Mouse (Mus musculus) MEL (cell line): ENCODE results near the gene Flvcr1. TPM values are rescaled to one million over a fixed set of nuclear protein-coding genes. Genes with fewer than 3 reads are reported as not detected.

Experiments used
- DNase-seq: peaks from one replicate; pipeline ENCODE4 v3.0.0; 2011; ENCODE audit warnings: low read depth, low spot score
- H3K27ac ChIP-seq: 2 replicates; pipeline ENCODE4 v1.5.1; 2012; ENCODE audit warnings: low read depth, mild to moderate bottlenecking, control low read depth, low read length, moderate library complexity; ENCODE audit not compliant: control insufficient read depth
- H3K27me3 ChIP-seq, 2 experiments: fragments of 150-350 bp in 1 of 2; sonication (generic) in 1 of 2; 2 replicates each; pipeline ENCODE4 v1.6.1; 2012; ENCODE audit warnings: low read length in 2 of 2, mild to moderate bottlenecking in 2 of 2, improper control_type of control experiment in 1 of 2, moderate library complexity in 1 of 2; ENCODE audit not compliant: insufficient read depth in 2 of 2, control insufficient read depth in 1 of 2
- H3K36me3 ChIP-seq, 2 experiments: 2 replicates each; pipeline ENCODE4 v1.6.1; 2012 to 2014; ENCODE audit warnings: low read length in 2 of 2, improper control_type of control experiment in 1 of 2, inconsistent platforms in 1 of 2, mild to moderate bottlenecking in 1 of 2; ENCODE audit not compliant: insufficient read depth in 2 of 2, control insufficient read depth in 1 of 2
- H3K4me1 ChIP-seq, 2 experiments: fragments of 150-350 bp in 1 of 2; sonication (generic) in 1 of 2; 2 replicates each; pipeline ENCODE4 v1.6.1; 2012; ENCODE audit warnings: low read length in 2 of 2, improper control_type of control experiment in 1 of 2, mild to moderate bottlenecking in 1 of 2; ENCODE audit not compliant: insufficient read depth in 2 of 2, control insufficient read depth in 1 of 2
- H3K4me3 ChIP-seq, 2 experiments: fragments of 150-350 bp in 1 of 2; sonication (generic) in 1 of 2; 2 replicates each; pipeline ENCODE4 v1.5.1; 2012; ENCODE audit warnings: low read depth in 2 of 2, low read length in 2 of 2, mild to moderate bottlenecking in 2 of 2, moderate library complexity in 2 of 2, control low read depth in 1 of 2, improper control_type of control experiment in 1 of 2; ENCODE audit not compliant: control insufficient read depth in 1 of 2, insufficient read depth in 1 of 2
- H3K79me2 ChIP-seq: 2 replicates; pipeline ENCODE4 v1.6.1; 2012; ENCODE audit warnings: mild to moderate bottlenecking, low read length, moderate library complexity; ENCODE audit not compliant: control insufficient read depth, poor library complexity, insufficient read depth
- H3K9ac ChIP-seq: 2 replicates; pipeline ENCODE4 v1.6.1; 2012; ENCODE audit warnings: low read depth, mild to moderate bottlenecking, control low read depth, low read length, moderate library complexity; ENCODE audit not compliant: control insufficient read depth, poor library complexity, severe bottlenecking
- H3K9me3 ChIP-seq: fragments of 150-350 bp; sonication (generic); replicated peaks from 2 replicates; pipeline ENCODE4 v1.6.1; 2012; ENCODE audit warnings: mild to moderate bottlenecking, low read length, improper control_type of control experiment, moderate library complexity; ENCODE audit not compliant: insufficient read depth
- EP300 ChIP-seq, 2 experiments: IDR thresholded peaks; 2 replicates each; pipeline ENCODE4 v1.6.1; 2011; ENCODE audit warnings: improper control_type of control experiment in 2 of 2, low read length in 2 of 2, low read depth in 1 of 2, mild to moderate bottlenecking in 1 of 2
- GATA1 ChIP-seq: IDR thresholded peaks from 2 replicates; pipeline ENCODE4 v1.6.1; 2011; ENCODE audit warnings: low read depth, low read length, improper control_type of control experiment
- MAFK ChIP-seq: IDR thresholded peaks from 2 replicates; pipeline ENCODE4 v1.6.1; 2011; ENCODE audit warnings: low read depth, mild to moderate bottlenecking, low read length, improper control_type of control experiment, borderline replicate concordance
- MXI1 ChIP-seq: IDR thresholded peaks from 2 replicates; pipeline ENCODE4 v1.6.1; 2011; ENCODE audit warnings: mild to moderate bottlenecking, low read depth, low read length, improper control_type of control experiment
- MYB ChIP-seq: IDR thresholded peaks from 2 replicates; pipeline ENCODE4 v1.6.1; 2011; ENCODE audit warnings: mild to moderate bottlenecking, low read depth, low read length, improper control_type of control experiment
- NELFE ChIP-seq: IDR thresholded peaks from 2 replicates; pipeline ENCODE4 v1.6.1; 2011; ENCODE audit warnings: low read depth, low read length, improper control_type of control experiment
- POLR2A ChIP-seq, 2 experiments: IDR thresholded peaks; 2 replicates each; pipeline ENCODE4 v1.6.1; 2011 to 2012; ENCODE audit warnings: low read length in 2 of 2, mild to moderate bottlenecking in 2 of 2, control low read depth in 1 of 2, improper control_type of control experiment in 1 of 2, low read depth in 1 of 2, moderate library complexity in 1 of 2; ENCODE audit not compliant: control insufficient read depth in 1 of 2, insufficient read depth in 1 of 2, poor library complexity in 1 of 2
- RAD21 ChIP-seq: IDR thresholded peaks from 2 replicates; pipeline ENCODE4 v1.6.1; 2011; ENCODE audit warnings: mild to moderate bottlenecking, low read depth, low read length, improper control_type of control experiment
- TAL1 ChIP-seq: IDR thresholded peaks from 2 replicates; pipeline ENCODE4 v1.6.1; 2012; ENCODE audit warnings: mild to moderate bottlenecking, inconsistent platforms, low read length, moderate library complexity, mixed read lengths
- TBP ChIP-seq: IDR thresholded peaks from 2 replicates; pipeline ENCODE4 v1.8.0; 2011; ENCODE audit warnings: low read depth, low read length, improper control_type of control experiment
- UBTF ChIP-seq: IDR thresholded peaks from 2 replicates; pipeline ENCODE4 v1.6.1; 2012; ENCODE audit warnings: low read depth, mild to moderate bottlenecking, inconsistent platforms, low read length, improper control_type of control experiment, moderate library complexity, borderline replicate concordance; ENCODE audit not compliant: insufficient read depth
- ZC3H11A ChIP-seq: IDR thresholded peaks from 2 replicates; pipeline ENCODE4 v1.6.1; 2012; ENCODE audit warnings: low read depth, mild to moderate bottlenecking, inconsistent platforms, low read length, improper control_type of control experiment
- ZMIZ1 ChIP-seq: IDR thresholded peaks from 2 replicates; pipeline ENCODE4 v1.6.1; 2012; ENCODE audit warnings: low read depth, mild to moderate bottlenecking, inconsistent platforms, low read length, improper control_type of control experiment, moderate library complexity
- polyA plus RNA-seq, 2 experiments: library from polyadenylated mRNA; stranded (reverse) in 1 of 2; unstranded in 1 of 2; fragments of >175 nt in 1 of 2; fragments of >200 nt in 1 of 2; gene quantifications; 2 replicates each; pipeline versions ENCODE4 v1.2.1 to v1.2.4; 2012; ENCODE audit warnings: low replicate concordance in 2 of 2, low read depth in 1 of 2; ENCODE audit not compliant: insufficient read length in 2 of 2, insufficient read depth in 1 of 2, missing spikeins in 1 of 2
- total RNA-seq: library from RNA; depleted of rRNA; stranded (reverse); fragments of 300-350 nt; gene quantifications from 2 replicates; pipeline ENCODE4 v1.2.3, GENCODE M21; 2012

Flvcr1 gene
- total and polyA plus RNA-seq, 3 experiments = 19.1 to 36.9 TPM; not detected in 1

GRCm38 (mm10) chr1:191054870-191055532 lies 29.0 kb upstream of the Flvcr1 start (continued):
- peak; percentile 94 for TF ChIP-seq TAL1
- no peak; the same call in 1 of the 2 replicates for TF ChIP-seq ZMIZ1
- peak; percentile 98 for TF ChIP-seq MXI1
- peak; percentile 51 for TF ChIP-seq RAD21

GRCm38 (mm10) chr1:191053555-191053954 lies 27.6 kb upstream of the Flvcr1 start:
- Histone ChIP-seq H3K27ac (no peak overlapping the region), H3K9ac (no peak overlapping the region), H3K79me2 (no peaks in the 10 kb centered on the region), H3K9me3 (no peaks in the 10 kb centered on the region), H3K36me3 (peaks cover 0 to 18% of the 10 kb centered on the region in 2 experiments; a peak in 2 of 4 replicates), H3K4me3 (peak overlapping the region in 1 of 2 experiments; percentile 48; a peak in 1 of 4 replicates), H3K4me1 (peaks cover 13% of the 10 kb centered on the region in 2 experiments), H3K27me3 (no peaks in the 10 kb centered on the region)
- no peak for TF ChIP-seq TBP
- TF ChIP-seq GATA1 = no peak
- TF ChIP-seq RAD21 = no peak
- no peak for TF ChIP-seq POLR2A (IDR thresholded peaks at IDR 0.05; ENCODE audit: control insufficient read depth in 1 of 2, insufficient read depth in 1 of 2, low read depth in 1 of 2, low read length in 2 of 2, poor library complexity in 1 of 2)
- TF ChIP-seq UBTF = no peak
- peak; percentile 32 for DNase-seq

- Histone ChIP-seq H3K4me3 (no peak overlapping the region), H3K4me1 (peaks cover 7 to 22% of the 10 kb centered on the region in 2 experiments; a peak in 3 of 4 replicates), H3K9ac (no peak overlapping the region), H3K27me3 (no peaks in the 10 kb centered on the region), H3K36me3 (peaks cover 0 to 17% of the 10 kb centered on the region in 2 experiments; a peak in 3 of 4 replicates), H3K9me3 (no peaks in the 10 kb centered on the region), H3K79me2 (no peaks in the 10 kb centered on the region), H3K27ac (no peak overlapping the region)
- TF ChIP-seq MXI1 (no peak), ZC3H11A (no peak), NELFE (no peak), MAFK (no peak), EP300 (IDR thresholded peaks at IDR 0.05; ENCODE audit: low read depth in 1 of 2, low read length in 2 of 2) (no peak), ZMIZ1 (no peak), MYB (no peak)
- DNase-seq = no peak
Measured at GRCm38 (mm10) chr1:191046231-191046824, 20.4 kb upstream of the Flvcr1 start.
